Mouse (Mus musculus): ENCODE results near the gene Sp3.

- TF ChIP-seq EP300 (IDR thresholded peaks at IDR 0.05; ENCODE audit: low read depth), result no peak
- no peak for TF ChIP-seq CTCF (IDR thresholded peaks at IDR 0.05; ENCODE audit: low read depth)
Measured at GRCm38 (mm10) chr2:72906745-72907144, 73.5 kb downstream of the Sp3 start.
